Mouse (Mus musculus) heart, embryonic 16.5 days (tissue): Measurements from ENCODE around the gene Wipf1. TPM values are rescaled to one million over a fixed set of nuclear protein-coding genes. Genes with fewer than 3 reads are reported as not detected.

Experiments
- ATAC-seq: fragments of 200-750 bp; cut with Nextera tagmentation; replicated peaks from 2 replicates; pipeline ENCODE4 v1.8.0; 2017; ENCODE audit warnings: moderate number of reproducible peaks; ENCODE audit not compliant: insufficient read depth, low FRiP score; ENCODE audit errors: extremely low read depth
- H3K27ac ChIP-seq: fragments of 300-500 bp; sonication (generic); 2 replicates; pipeline ENCODE4 v1.5.1; 2014; ENCODE audit warnings: mild to moderate bottlenecking, low read length, control low read depth, moderate library complexity
- H3K27me3 ChIP-seq: fragments of 300-500 bp; sonication (generic); 2 replicates; pipeline ENCODE4 v1.6.1; 2014; ENCODE audit warnings: low read length, mixed read lengths; ENCODE audit not compliant: control insufficient read depth, insufficient read depth
- H3K36me3 ChIP-seq: fragments of 300-500 bp; sonication (generic); 2 replicates; pipeline ENCODE4 v1.6.1; 2014; ENCODE audit not compliant: control insufficient read depth, insufficient read depth
- H3K4me1 ChIP-seq: fragments of 300-500 bp; sonication (generic); 2 replicates; pipeline ENCODE4 v1.6.1; 2014; ENCODE audit warnings: low read length, mixed read lengths; ENCODE audit not compliant: control insufficient read depth, insufficient read depth
- H3K4me2 ChIP-seq: fragments of 300-500 bp; sonication (generic); 2 replicates; pipeline ENCODE4 v1.6.1; 2014; ENCODE audit warnings: low read depth, mild to moderate bottlenecking, control low read depth, low read length
- H3K4me3 ChIP-seq: fragments of 300-500 bp; sonication (generic); 2 replicates; pipeline ENCODE4 v1.5.1; 2014; ENCODE audit warnings: mild to moderate bottlenecking, control low read depth, low read length
- H3K9ac ChIP-seq: fragments of 300-500 bp; sonication (generic); 2 replicates; pipeline ENCODE4 v1.6.1; 2014; ENCODE audit warnings: low read length, control low read depth
- H3K9me3 ChIP-seq: fragments of 300-500 bp; sonication (generic); replicated peaks from 2 replicates; pipeline ENCODE4 v1.6.1; 2016; ENCODE audit warnings: low read length; ENCODE audit not compliant: control insufficient read depth
- WGBS: fragments of 180-500 bp; shearing (Covaris S2); extraction: QIAGEN DNeasy Blood & Tissue Kit; methylation state at CpG from one replicate; pipeline ENCODE4 v1.1.7; 2014; 5-methylcytosine and 5-hydroxymethylcytosine counted together
- polyA plus RNA-seq: library from polyadenylated mRNA; unstranded; fragments of >200 nt; fragmentation: Nextera tagmentation; extraction: Ambion mirVana; gene quantifications from 2 replicates; pipeline ENCODE4 v1.2.1, GENCODE M21; 2015

Wipf1 gene
- polyA plus RNA-seq, 1 experiment from 2014 or later: 7.4 TPM

- Histone ChIP-seq H3K9ac (no peak overlapping the region), H3K4me2 (no peak overlapping the region), H3K4me1 (0 out of 2 replicates have a peak, but pooled peaks cover 2% of the 10 kb centered on the region), H3K27ac (no peak overlapping the region), H3K27me3 (no peaks in the 10 kb centered on the region), H3K9me3 (no peaks in the 10 kb centered on the region), H3K4me3 (no peak overlapping the region), H3K36me3 (no peaks in the 10 kb centered on the region)
- ATAC-seq: no peak
- WGBS: 75% methylated on average over 5 of the region's 5 CpGs
These were observed 76.4 kb downstream of the Wipf1 start for GRCm38 (mm10) chr2:73453085-73453484.

GRCm38 (mm10) chr2:73452556-73452955 lies 77.0 kb downstream of the Wipf1 start:
- Histone ChIP-seq H3K9me3 (no peaks in the 10 kb centered on the region), H3K4me3 (no peak overlapping the region), H3K4me1 (0 out of 2 replicates have a peak, but pooled peaks cover 2% of the 10 kb centered on the region), H3K36me3 (no peaks in the 10 kb centered on the region), H3K4me2 (no peak overlapping the region), H3K27ac (no peak overlapping the region; the same call in 1 of the 2 replicates), H3K9ac (no peak overlapping the region), H3K27me3 (no peaks in the 10 kb centered on the region)
- no peak for ATAC-seq
- WGBS: 74% methylated on average over 7 of the region's 7 CpGs

- WGBS: 91% methylated on average over 3 of the region's 3 CpGs
- Histone ChIP-seq H3K36me3 (no peaks in the 10 kb centered on the region; the same call in 1 of the 2 replicates), H3K27ac (no peak overlapping the region), H3K27me3 (no peaks in the 10 kb centered on the region), H3K9me3 (no peaks in the 10 kb centered on the region), H3K9ac (no peak overlapping the region), H3K4me1 (0 out of 2 replicates have a peak, but pooled peaks cover 2% of the 10 kb centered on the region), H3K4me2 (no peak overlapping the region), H3K4me3 (no peak overlapping the region)
- ATAC-seq: no peak
These were observed 78.0 kb downstream of the Wipf1 start for GRCm38 (mm10) chr2:73451541-73451940.

- no peak overlapping the region for H3K4me3 ChIP-seq
- peak overlapping the region; percentile 30 for H3K4me2 ChIP-seq
- H3K9ac ChIP-seq: no peak overlapping the region
- H3K27me3 ChIP-seq: no peaks in the 10 kb centered on the region
- peak overlapping the region; percentile 52 for H3K27ac ChIP-seq
- 0 out of 2 replicates have a peak, but pooled peaks cover 2% of the 10 kb centered on the region for H3K4me1 ChIP-seq
- WGBS: 66% methylated on average over 6 of the region's 6 CpGs
- no peaks in the 10 kb centered on the region; the same call in 1 of the 2 replicates for H3K36me3 ChIP-seq
- ATAC-seq: peak; percentile 40; the same call in 1 of the 2 replicates
- H3K9me3 ChIP-seq: no peaks in the 10 kb centered on the region
These were observed 79.3 kb downstream of the Wipf1 start for GRCm38 (mm10) chr2:73450172-73450715.

GRCm38 (mm10) chr2:73443985-73444384 lies 85.5 kb downstream of the Wipf1 start:
- H3K9ac ChIP-seq: no peak overlapping the region
- no peak overlapping the region for H3K4me2 ChIP-seq
- no peak overlapping the region for H3K27ac ChIP-seq
- H3K4me1 ChIP-seq: no peaks in the 10 kb centered on the region
- H3K9me3 ChIP-seq: no peaks in the 10 kb centered on the region
- WGBS: 73% methylated on average over 10 of the region's 10 CpGs
- H3K27me3 ChIP-seq: no peaks in the 10 kb centered on the region
- no peak overlapping the region for H3K4me3 ChIP-seq
- no peak for ATAC-seq
- H3K36me3 ChIP-seq: peaks cover 6% of the 10 kb centered on the region; the same call in 1 of the 2 replicates

- H3K27ac ChIP-seq: no peak overlapping the region
- no peaks in the 10 kb centered on the region for H3K4me1 ChIP-seq
- no peaks in the 10 kb centered on the region for H3K27me3 ChIP-seq
- ATAC-seq: no peak
- H3K36me3 ChIP-seq: peaks cover 13% of the 10 kb centered on the region
- H3K4me3 ChIP-seq: no peak overlapping the region
- no peak overlapping the region for H3K4me2 ChIP-seq
- WGBS: 73% methylated on average over 2 of the region's 2 CpGs
- no peak overlapping the region for H3K9ac ChIP-seq
- no peaks in the 10 kb centered on the region for H3K9me3 ChIP-seq
These were observed 87.5 kb downstream of the Wipf1 start for GRCm38 (mm10) chr2:73442015-73442414.

- Histone ChIP-seq H3K9me3 (no peaks in the 10 kb centered on the region), H3K27me3 (no peaks in the 10 kb centered on the region), H3K27ac (no peak overlapping the region), H3K4me3 (no peak overlapping the region), H3K4me2 (no peak overlapping the region), H3K36me3 (peaks cover 15% of the 10 kb centered on the region), H3K4me1 (no peaks in the 10 kb centered on the region), H3K9ac (no peak overlapping the region)
- 78% methylated on average over 2 of the region's 2 CpGs for WGBS
- ATAC-seq: no peak
These were observed 89.2 kb downstream of the Wipf1 start for GRCm38 (mm10) chr2:73440319-73440718.

GRCm38 (mm10) chr2:73436976-73437375 lies 92.6 kb downstream of the Wipf1 start:
- ATAC-seq: no peak
- H3K4me2 ChIP-seq: no peak overlapping the region
- H3K9me3 ChIP-seq: no peaks in the 10 kb centered on the region
- H3K27ac ChIP-seq: no peak overlapping the region
- H3K9ac ChIP-seq: no peak overlapping the region
- H3K36me3 ChIP-seq: peaks cover 31% of the 10 kb centered on the region
- WGBS: 58% methylated on average over 18 of the region's 18 CpGs
- H3K4me3 ChIP-seq: no peak overlapping the region
- H3K27me3 ChIP-seq: no peaks in the 10 kb centered on the region
- peaks cover 2% of the 10 kb centered on the region; the same call in 1 of the 2 replicates for H3K4me1 ChIP-seq

- WGBS: 92% methylated on average over 2 of the region's 2 CpGs
- H3K4me1 ChIP-seq: peaks cover 2% of the 10 kb centered on the region; the same call in 1 of the 2 replicates
- H3K4me2 ChIP-seq: no peak overlapping the region
- no peak for ATAC-seq
- no peaks in the 10 kb centered on the region for H3K27me3 ChIP-seq
- no peak overlapping the region for H3K4me3 ChIP-seq
- H3K36me3 ChIP-seq: peaks cover 31% of the 10 kb centered on the region
- H3K9ac ChIP-seq: no peak overlapping the region
- no peaks in the 10 kb centered on the region for H3K9me3 ChIP-seq
- no peak overlapping the region for H3K27ac ChIP-seq
These were observed 93.7 kb downstream of the Wipf1 start for GRCm38 (mm10) chr2:73435847-73436246.
